Mouse (Mus musculus) testis, adult 2 months (tissue): ENCODE measurements at regions not wholly inside any gene's neighbourhood (a gene's known extent, or its start where the extent isn't known, plus 50 kb on each side); places are given as distances from the start of the nearest gene placed in this dataset.

ENCODE experiments used
- CTCF ChIP-seq: fragments of 200-500 bp; IDR thresholded peaks from 2 replicates; pipeline ENCODE4 v1.5.1; 2012; ENCODE audit warnings: low read depth, mild to moderate bottlenecking, inconsistent platforms, low read length, moderate library complexity; ENCODE audit not compliant: control insufficient read depth, insufficient read depth, insufficient replicate concordance
- POLR2A ChIP-seq: fragments of 200-500 bp; IDR thresholded peaks from 2 replicates; pipeline ENCODE4 v1.6.1; 2012; ENCODE audit warnings: low read depth, mild to moderate bottlenecking, inconsistent platforms, low read length, moderate library complexity; ENCODE audit not compliant: control insufficient read depth

GRCm38 (mm10) chr13:107367639-107368038, 345.7 kb upstream of the Kif2a start:
- TF ChIP-seq CTCF (no peak), POLR2A (no peak)
